Mouse (Mus musculus) megakaryocyte, embryonic 14.5 days (primary cell): ENCODE measurements around the gene Gm6169. TPM values are rescaled to one million over a fixed set of nuclear protein-coding genes. Genes with fewer than 3 reads are reported as not detected.

Experiments
- H3K27me3 ChIP-seq: replicated peaks from 2 replicates; pipeline ENCODE3; 2012; ENCODE audit warnings: inconsistent platforms
- H3K36me3 ChIP-seq: replicated peaks from 2 replicates; pipeline ENCODE3; 2012; ENCODE audit warnings: low read length, inconsistent platforms, mixed read lengths
- H3K4me1 ChIP-seq: 2 replicates; pipeline ENCODE4 v1.6.1; 2012; ENCODE audit warnings: inconsistent platforms
- H3K4me3 ChIP-seq: replicated peaks from 2 replicates; pipeline ENCODE3; 2012; ENCODE audit warnings: moderate library complexity, mild to moderate bottlenecking, inconsistent platforms
- H3K9me3 ChIP-seq: 2 replicates; pipeline ENCODE4 v1.6.1; 2012; ENCODE audit warnings: inconsistent platforms
- FLI1 ChIP-seq: IDR thresholded peaks from 2 replicates; pipeline ENCODE4 v1.6.1; 2012; ENCODE audit warnings: low read length, inconsistent platforms, mixed read lengths
- GATA1 ChIP-seq: IDR thresholded peaks from 3 replicates; pipeline ENCODE4 v1.6.1; 2012; ENCODE audit warnings: mixed read lengths, low read length, inconsistent platforms, borderline replicate concordance
- polyA plus RNA-seq: library from polyadenylated mRNA; stranded (reverse); fragments of >175 nt; gene quantifications from 2 replicates; pipeline ENCODE4 v1.2.3, GENCODE M21; 2012; ENCODE audit warnings: low replicate concordance; ENCODE audit not compliant: insufficient read depth

The Gm6169 gene
- polyA plus RNA-seq, 1 experiment: 0.32 TPM

DNA sequence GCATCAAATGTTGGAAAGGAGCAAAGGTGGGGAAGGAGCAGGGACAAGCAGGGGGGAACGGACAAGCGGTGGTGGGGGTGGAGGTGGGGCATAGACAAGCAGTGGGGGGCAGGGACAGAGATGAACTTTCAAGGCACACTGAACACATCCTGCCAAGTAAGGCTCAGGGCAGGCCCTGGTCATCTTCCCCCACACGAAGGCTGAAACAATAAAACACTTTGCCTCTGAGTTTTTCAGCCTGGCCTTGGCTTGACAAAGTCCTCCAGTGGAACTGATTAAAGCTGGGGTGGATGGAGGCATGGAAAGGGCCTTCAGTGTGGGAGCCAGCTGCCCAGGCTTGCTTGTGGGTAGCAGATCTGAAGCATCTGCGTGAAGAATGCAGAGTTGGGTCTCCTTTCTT, 41.2 kb downstream of the Gm6169 start:
- Histone ChIP-seq H3K4me3 (no peak overlapping the region), H3K36me3 (peaks cover 1% of the 10 kb centered on the region), H3K27me3 (peaks cover 2% of the 10 kb centered on the region), H3K4me1 (peaks cover 41% of the 10 kb centered on the region), H3K9me3 (peaks cover 10% of the 10 kb centered on the region; the same call in 1 of the 2 replicates)
- TF ChIP-seq FLI1 (no peak), GATA1 (no peak)

DNA sequence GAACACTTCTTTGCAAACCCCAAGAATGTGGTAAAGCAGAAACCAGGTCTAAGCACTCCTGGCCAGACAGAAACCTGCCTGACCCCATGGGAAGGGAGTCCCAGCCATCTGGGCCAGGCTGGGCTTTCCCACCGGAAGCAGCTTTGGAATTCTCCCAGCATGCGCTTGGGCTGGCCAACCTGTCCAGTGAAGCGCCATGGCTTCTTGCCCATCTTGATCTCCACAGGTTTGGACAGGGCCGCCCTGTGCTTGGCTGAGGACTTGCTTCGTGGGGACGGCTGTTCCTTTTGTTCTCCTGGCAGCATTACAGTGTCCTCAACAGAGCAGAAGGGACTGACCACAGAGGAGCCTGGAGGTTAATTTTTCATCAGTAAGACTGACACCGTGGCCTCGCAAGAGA, 45.2 kb downstream of the Gm6169 start:
- H3K27me3 ChIP-seq: peaks cover 7% of the 10 kb centered on the region
- TF ChIP-seq FLI1: no peak
- TF ChIP-seq GATA1: no peak
- H3K36me3 ChIP-seq: no peaks in the 10 kb centered on the region
- no peak overlapping the region for H3K4me3 ChIP-seq
- H3K9me3 ChIP-seq: no peaks in the 10 kb centered on the region
- H3K4me1 ChIP-seq: peaks cover 26% of the 10 kb centered on the region

DNA sequence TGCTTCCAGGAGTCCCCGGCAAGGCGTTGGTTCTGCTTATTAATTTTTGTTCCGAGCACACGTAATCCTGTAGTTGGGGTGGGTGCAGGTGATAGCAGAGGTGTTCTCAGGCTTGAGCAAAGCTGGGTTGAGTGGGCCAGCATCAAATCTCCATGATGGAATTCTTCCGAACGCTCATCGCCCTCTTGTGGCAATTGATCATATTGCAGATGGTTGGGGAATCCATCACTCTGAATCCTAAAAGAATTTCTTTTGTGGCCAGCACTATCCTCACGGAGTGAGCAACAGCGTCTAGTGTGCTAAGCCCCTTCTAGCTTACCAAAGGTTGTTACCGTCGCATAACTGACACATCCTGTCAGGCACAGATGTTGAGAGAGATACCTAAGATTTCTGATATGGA, 46.4 kb downstream of the Gm6169 start:
- Histone ChIP-seq H3K4me3 (no peak overlapping the region), H3K27me3 (peaks cover 7% of the 10 kb centered on the region), H3K4me1 (peaks cover 21% of the 10 kb centered on the region), H3K9me3 (no peaks in the 10 kb centered on the region), H3K36me3 (no peaks in the 10 kb centered on the region)
- TF ChIP-seq FLI1: no peak
- no peak for TF ChIP-seq GATA1

DNA sequence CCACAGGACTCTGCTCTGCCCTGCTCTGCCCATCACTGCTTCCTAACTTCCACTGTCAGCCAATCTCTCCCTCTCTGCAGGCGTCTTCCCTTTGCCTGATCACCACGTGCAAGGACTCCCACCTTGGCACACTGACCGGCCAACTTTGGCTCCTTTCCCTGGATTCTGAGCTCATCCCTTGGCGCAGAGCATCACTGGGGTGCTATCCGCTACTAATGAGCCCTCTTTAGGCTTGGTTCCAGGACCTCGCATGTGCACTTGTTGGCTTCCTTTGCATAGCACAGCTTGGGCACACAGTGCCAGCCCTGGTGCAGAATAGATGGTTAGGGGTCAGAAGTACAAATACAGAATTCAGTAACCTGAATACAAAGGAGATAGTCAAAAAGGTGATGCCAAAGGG, 47.9 kb downstream of the Gm6169 start:
- Histone ChIP-seq H3K4me3 (no peak overlapping the region), H3K36me3 (no peaks in the 10 kb centered on the region), H3K4me1 (peaks cover 7% of the 10 kb centered on the region), H3K27me3 (peaks cover 6% of the 10 kb centered on the region), H3K9me3 (no peaks in the 10 kb centered on the region)
- TF ChIP-seq GATA1 (no peak), FLI1 (no peak)

Other genes with a start within 250 kb of the Gm6169 start
- not detected in 2 replicates for gene Gcnt4, start 174.5 kb downstream of the Gm6169 start, polyA plus RNA-seq
- not detected in 2 replicates for gene 1700029F12Rik, start 64.9 kb downstream of the Gm6169 start, polyA plus RNA-seq
- 0.25 TPM in 1 of 2 replicates, not detected in the other for gene Fam169a, start 32.0 kb downstream of the Gm6169 start, polyA plus RNA-seq
- gene Gfm2, start 38.7 kb upstream of the Gm6169 start, polyA plus RNA-seq: 2.1 and 10.8 TPM in 2 replicates
- gene Nsa2, start 38.7 kb upstream of the Gm6169 start, polyA plus RNA-seq: 4.6 and 17.8 TPM in 2 replicates
- 9.3 and 23.5 TPM in 2 replicates for gene Hexb, start 99.1 kb upstream of the Gm6169 start, polyA plus RNA-seq
- gene Enc1, start 141.9 kb upstream of the Gm6169 start, polyA plus RNA-seq: 1.0 and 1.2 TPM in 2 replicates